Mouse (Mus musculus): ENCODE data around the gene Jdp2. TPM values are rescaled to one million over a fixed set of nuclear protein-coding genes. Genes with fewer than 3 reads are reported as not detected.

Jdp2 gene
- 10 to 100 TPM; 49.9 to 67.7 (median 55.7) TPM for total RNA-seq (2022)

DNA sequence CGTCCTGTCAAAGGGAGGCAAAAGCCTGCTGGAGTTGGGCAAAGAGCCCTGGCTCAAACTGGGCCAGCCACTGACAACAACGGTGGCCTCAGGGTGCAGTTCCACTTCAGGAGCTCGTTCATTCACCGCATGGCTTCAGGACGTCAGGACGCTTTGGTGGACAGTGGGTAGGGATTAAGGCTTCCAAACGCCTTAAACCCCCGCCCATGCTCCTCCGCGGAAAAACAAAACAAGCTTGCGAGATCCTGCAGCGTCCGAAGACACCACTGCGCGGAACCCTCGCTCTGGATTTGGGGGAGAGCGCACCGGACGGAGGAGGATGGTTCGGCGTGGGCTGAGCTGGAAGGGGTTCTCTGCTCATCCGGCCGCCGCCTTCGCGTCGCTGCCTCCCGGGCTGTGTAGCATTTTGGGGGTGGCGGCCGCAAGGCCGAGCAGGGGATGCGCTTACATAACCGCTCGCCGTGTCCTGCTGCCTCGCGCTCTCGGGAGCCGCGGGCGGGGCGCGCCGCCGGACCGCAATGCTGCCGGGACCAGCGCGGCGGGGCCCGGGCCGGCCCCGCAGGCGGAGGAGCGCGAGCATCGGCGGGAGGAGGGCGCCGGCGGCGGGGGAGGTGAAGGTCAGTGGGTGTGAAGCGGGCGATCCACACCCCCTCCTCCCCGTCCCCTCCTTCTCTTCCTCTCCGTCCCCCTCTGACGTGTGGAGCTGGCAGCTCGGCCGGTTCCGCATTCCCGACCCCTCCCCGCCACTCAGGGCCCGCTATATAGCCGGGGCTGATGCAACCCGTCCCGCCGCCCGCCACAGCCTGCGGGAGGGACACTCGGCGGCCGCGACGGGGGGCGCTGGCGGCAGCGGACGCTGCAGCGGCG, at the start of gene Jdp2:
TSS of gene Jdp2 (plus strand) at position 417 of the 867 bp plus-strand sequence.
- DNase-seq (ENCODE audit: low spot score in 2 of 2), result peak; percentile 71 to 79

DNA sequence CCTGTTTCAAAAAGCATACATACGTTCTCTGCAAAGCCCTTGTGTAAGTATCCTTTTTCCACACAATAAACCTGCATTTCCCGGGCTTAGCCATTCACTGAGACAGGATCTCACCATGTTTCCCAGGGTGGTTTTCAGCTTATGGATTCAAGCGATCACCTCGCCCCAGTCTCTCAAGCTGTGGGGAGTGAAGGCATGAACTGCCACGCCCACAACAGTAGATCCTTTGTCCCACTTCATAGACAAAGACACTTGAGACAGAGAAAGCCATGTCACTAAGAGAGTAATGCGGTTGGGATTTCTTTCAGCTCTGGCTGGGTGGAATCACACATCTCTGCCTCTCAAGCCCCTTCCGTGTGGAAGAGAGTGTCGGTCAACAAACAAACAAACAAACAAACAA, 49.2 kb upstream of the Jdp2 start:
- DNase-seq (ENCODE audit: low spot score in 2 of 2), result no peak

DNA sequence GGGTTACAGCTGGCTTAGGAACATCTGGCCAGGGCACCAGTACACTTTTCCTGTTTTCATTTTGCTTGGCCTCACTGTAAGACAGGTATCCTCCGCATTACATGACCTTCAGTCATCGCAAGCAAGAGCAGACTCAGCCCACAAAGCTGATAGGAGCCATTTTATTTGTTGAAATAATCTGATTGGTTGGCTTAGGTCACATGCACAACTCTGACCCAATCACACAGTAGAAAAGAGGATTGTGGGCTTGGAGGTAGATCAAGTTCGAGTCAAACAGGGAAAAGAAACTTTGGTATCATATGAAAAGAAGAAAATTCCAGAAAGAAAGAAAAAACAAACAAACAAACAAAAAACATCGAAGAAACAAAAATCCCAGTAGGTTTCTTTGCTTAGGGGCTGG, 48.4 kb upstream of the Jdp2 start:
- DNase-seq (ENCODE audit: low spot score in 2 of 2), result no peak

- DNase-seq (ENCODE audit: low spot score in 2 of 2), result no peak
These were observed 39.5 kb upstream of the Jdp2 start for GRCm38 (mm10) chr12:85559299-85559698.

- DNase-seq (ENCODE audit: low spot score in 2 of 2), result no peak
These were observed 33.4 kb upstream of the Jdp2 start for GRCm38 (mm10) chr12:85565441-85565840.

- DNase-seq (ENCODE audit: low spot score in 2 of 2), result no peak
These were observed 30.5 kb upstream of the Jdp2 start for GRCm38 (mm10) chr12:85568298-85568697.

GRCm38 (mm10) chr12:85569393-85570157, 29.3 kb upstream of the Jdp2 start:
- DNase-seq (ENCODE audit: low spot score in 2 of 2), result peak; percentile 17 to 46

- DNase-seq (ENCODE audit: low spot score in 2 of 2), result no peak
These were observed 28.7 kb upstream of the Jdp2 start for GRCm38 (mm10) chr12:85570158-85570540.

DNA sequence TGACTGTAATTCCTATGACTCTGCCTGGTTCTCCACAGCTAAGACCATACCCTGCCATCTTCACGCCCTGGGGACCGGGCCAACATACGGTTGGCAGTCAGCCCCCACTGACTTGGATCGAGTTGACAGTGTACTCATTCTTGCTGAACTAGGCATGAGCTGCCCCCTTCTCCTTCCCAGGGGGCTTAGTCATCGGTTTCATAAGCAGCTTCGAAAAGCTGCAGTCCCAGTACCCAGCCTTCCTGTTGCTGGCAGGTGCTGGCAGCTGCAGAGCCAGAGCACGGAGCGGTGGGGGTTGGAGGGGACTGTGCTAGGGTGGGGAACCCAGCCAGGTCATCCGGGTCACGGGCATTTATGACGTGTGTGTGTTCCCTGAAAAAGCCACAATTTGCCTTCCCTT, 27.5 kb upstream of the Jdp2 start:
- DNase-seq (ENCODE audit: low spot score in 2 of 2), result peak in 1 of 2 experiments; percentile 67

GRCm38 (mm10) chr12:85572047-85572475, 26.8 kb upstream of the Jdp2 start:
- peak in 1 of 2 experiments; percentile 35 for DNase-seq (ENCODE audit: low spot score in 2 of 2)

- no peak for DNase-seq (ENCODE audit: low spot score in 2 of 2)
These were observed 23.9 kb upstream of the Jdp2 start for GRCm38 (mm10) chr12:85574806-85575495.

- DNase-seq (ENCODE audit: low spot score in 2 of 2), result no peak
These were observed 23.4 kb upstream of the Jdp2 start for GRCm38 (mm10) chr12:85575496-85575840.

- no peak for DNase-seq (ENCODE audit: low spot score in 2 of 2)
These were observed 17.4 kb upstream of the Jdp2 start for GRCm38 (mm10) chr12:85581261-85582066.

- no peak for DNase-seq (ENCODE audit: low spot score in 2 of 2)
These were observed 16.8 kb upstream of the Jdp2 start for GRCm38 (mm10) chr12:85582067-85582316.

- no peak for DNase-seq (ENCODE audit: low spot score in 2 of 2)
These were observed 13.0 kb upstream of the Jdp2 start for GRCm38 (mm10) chr12:85585761-85586258.

- DNase-seq (ENCODE audit: low spot score in 2 of 2), result no peak
These were observed 8.9 kb upstream of the Jdp2 start for GRCm38 (mm10) chr12:85589870-85590382.

GRCm38 (mm10) chr12:85592943-85593342, 5.9 kb upstream of the Jdp2 start:
- no peak for DNase-seq (ENCODE audit: low spot score in 2 of 2)

- no peak for DNase-seq (ENCODE audit: low spot score in 2 of 2)
These were observed 4.4 kb upstream of the Jdp2 start for GRCm38 (mm10) chr12:85594390-85594789.

GRCm38 (mm10) chr12:85598053-85598452, 774 bp upstream of the Jdp2 start:
- DNase-seq (ENCODE audit: low spot score in 2 of 2), result no peak

DNA sequence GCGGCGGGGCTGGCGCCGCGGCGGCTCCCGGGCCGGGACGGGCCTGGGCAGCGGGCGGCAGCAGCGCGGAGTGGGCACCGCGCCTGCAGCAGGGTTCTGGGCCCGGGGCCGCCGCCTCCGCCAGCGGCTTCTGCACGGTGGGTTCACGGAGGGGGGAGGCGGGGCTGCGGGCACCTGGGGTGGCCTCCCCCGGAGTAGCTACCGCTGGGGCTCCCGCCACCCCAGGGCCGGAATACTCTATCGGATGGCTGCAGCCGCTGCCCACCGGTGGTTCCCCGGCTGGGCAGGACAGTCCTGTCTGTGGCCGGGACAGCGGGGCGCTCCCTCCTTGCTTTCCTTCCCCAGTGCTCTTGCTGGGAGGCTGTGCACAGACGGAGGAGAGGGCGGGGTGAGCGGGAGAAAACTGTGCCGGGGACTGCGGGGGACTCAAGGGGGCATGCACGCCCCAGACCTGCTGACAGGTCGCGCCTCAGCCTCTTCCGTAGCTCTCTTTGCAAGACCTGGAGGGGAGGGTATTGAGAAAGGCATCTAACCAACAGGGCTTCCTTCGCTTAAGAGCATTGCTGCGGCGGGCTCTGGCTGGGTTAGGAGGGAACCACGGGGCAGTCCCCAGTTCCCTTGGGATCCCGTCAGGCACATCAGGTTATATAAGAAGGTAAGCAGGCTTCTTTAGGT, 788 bp downstream of the Jdp2 start:
- no peak for DNase-seq (ENCODE audit: low spot score in 2 of 2)

All from left cerebral cortex, adult 8-10 months (tissue).